Mouse (Mus musculus): Measurements from ENCODE around the gene Zfp422. TPM values are rescaled to one million over a fixed set of nuclear protein-coding genes. Genes with fewer than 3 reads are reported as not detected.

Gene Zfp422
- polyA plus RNA-seq, 1 experiment from 2014 or later = 138 TPM

Small RNA genes within 50 kb of the gene (microRNA-seq; reads per million reads assigned to microRNA genes)
- not detected for gene Mir7043 (ENCODE audit: borderline number of aligned reads)

Other genes starting within 250 kb of the Zfp422 start
- gene Alox5, start 167.8 kb downstream of the Zfp422 start, polyA plus RNA-seq (2015; fragmentation: Nextera tagmentation; extraction: Ambion mirVana) = 2.3 TPM in 2 replicates
- gene Olfr211, start 139.9 kb downstream of the Zfp422 start, polyA plus RNA-seq (2015; fragmentation: Nextera tagmentation; extraction: Ambion mirVana) = not detected in 2 replicates
- not detected in 2 replicates for gene Olfr212, start 122.5 kb downstream of the Zfp422 start, polyA plus RNA-seq (2015; fragmentation: Nextera tagmentation; extraction: Ambion mirVana)
- gene Olfr213, start 90.5 kb downstream of the Zfp422 start, polyA plus RNA-seq (2015; fragmentation: Nextera tagmentation; extraction: Ambion mirVana) = not detected in 2 replicates
- gene Gm5580, start 77.9 kb downstream of the Zfp422 start, polyA plus RNA-seq (2015; fragmentation: Nextera tagmentation; extraction: Ambion mirVana) = 0.31 and 1.2 TPM in 2 replicates
- gene Olfr214, start 74.8 kb downstream of the Zfp422 start, polyA plus RNA-seq (2015; fragmentation: Nextera tagmentation; extraction: Ambion mirVana) = not detected in 2 replicates
- not detected in 2 replicates for gene Olfr215, start 44.8 kb downstream of the Zfp422 start, polyA plus RNA-seq (2015; fragmentation: Nextera tagmentation; extraction: Ambion mirVana)
- 31.0 and 31.8 TPM in 2 replicates for gene Depp1, start 21.6 kb upstream of the Zfp422 start, polyA plus RNA-seq (2015; fragmentation: Nextera tagmentation; extraction: Ambion mirVana)
- gene Rassf4, start 45.0 kb upstream of the Zfp422 start, polyA plus RNA-seq (2015; fragmentation: Nextera tagmentation; extraction: Ambion mirVana) = 14.1 and 14.8 TPM in 2 replicates
- 0.05 and 0.15 TPM in 2 replicates for gene Tmem72, start 87.9 kb upstream of the Zfp422 start, polyA plus RNA-seq (2015; fragmentation: Nextera tagmentation; extraction: Ambion mirVana)